Mouse (Mus musculus) adrenal gland, postnatal 14 days (tissue): ENCODE data around the gene Dok3. TPM values are rescaled to one million over a fixed set of nuclear protein-coding genes. Genes with fewer than 3 reads are reported as not detected.
A peak's percentile ranks its signal among the peaks of the same experiment; 100 is the strongest.

Source experiments
- DNase-seq: peaks from one replicate; pipeline ENCODE4 v3.0.0; 2021; ENCODE audit warnings: mixed read lengths
- total RNA-seq: library from RNA; stranded (reverse); gene quantifications from 2 replicates; pipeline ENCODE4 v1.2.3, GENCODE M21; 2021

Dok3 gene
- total RNA-seq, 1 experiment from 2014 or later: 3.4 TPM

DNA sequence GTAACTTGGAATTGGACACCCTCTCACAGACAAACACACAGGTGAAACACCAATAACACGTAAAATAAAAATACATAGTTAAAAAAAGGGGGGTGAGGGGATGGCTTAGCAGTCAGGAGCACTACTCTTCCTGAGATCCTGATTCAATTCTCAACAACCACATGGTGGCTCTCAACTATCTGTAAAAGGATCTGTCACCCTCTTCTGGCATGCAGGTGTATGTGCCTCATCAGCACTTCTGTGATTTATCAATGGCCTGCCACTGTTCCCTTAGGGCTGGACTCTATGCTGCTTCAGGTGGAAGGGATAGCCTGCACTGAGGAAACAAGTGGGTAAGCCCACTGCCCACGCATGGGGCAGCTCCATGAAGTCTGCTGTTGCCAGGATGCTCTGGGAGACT is 11.8 kb upstream of the Dok3 start:
- DNase-seq: peak; percentile 43

DNA sequence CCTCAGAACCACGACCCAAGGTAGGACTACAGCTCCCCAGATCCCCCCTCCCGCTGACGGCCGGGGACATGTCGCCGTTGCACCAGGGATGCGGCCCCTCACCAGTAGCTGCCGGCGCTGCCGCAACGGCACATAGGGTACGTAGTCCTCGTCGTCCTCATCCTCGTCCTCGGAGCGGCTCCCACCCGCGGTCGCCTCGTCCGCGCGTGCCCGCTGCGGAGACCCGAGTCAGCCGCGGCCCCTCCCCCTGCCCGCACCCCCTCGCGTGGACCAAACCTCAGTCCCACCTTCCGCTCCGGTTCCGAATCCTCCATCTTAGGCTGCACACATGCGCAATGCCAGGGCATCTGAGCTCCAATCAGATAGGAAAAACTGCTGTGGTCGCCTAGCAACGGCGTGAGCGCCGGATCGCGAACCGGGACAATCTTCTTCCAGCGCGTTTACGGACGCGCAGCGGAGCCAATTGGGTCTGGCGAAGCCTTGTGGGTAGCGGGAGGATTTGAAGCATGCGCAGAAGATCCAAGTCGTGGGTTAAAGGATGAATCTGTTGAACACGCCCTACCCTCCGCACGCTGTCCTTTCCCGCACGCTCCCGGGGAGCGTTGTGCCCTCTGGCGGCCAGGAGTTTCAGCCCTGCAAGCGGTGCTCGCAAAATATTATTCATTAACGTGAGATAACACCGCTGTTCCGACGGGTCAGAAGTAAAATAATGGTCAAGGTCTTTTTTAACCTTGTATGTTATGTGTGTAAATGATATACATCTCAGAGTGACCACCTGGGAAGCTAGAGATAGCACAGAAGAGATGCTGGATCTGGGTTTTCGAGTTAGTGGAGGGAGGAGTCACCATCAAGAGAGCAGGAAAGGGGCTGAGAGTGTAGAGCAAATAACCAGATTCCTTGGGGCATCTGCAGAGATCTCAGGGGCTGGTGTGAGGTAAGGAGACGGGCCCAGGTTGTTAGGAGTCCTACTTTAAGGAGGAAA is 7.4 kb upstream of the Dok3 start, which contains the start of gene Ddx41:
TSS of gene Ddx41 (minus strand) at position 465 of the 982 bp plus-strand sequence.
- peak; percentile 98 for DNase-seq

- no peak for DNase-seq
Measured at GRCm38 (mm10) chr13:55535796-55536193, 6.7 kb upstream of the Dok3 start.

- no peak for DNase-seq
Measured at GRCm38 (mm10) chr13:55535191-55535590, 6.1 kb upstream of the Dok3 start.

DNA sequence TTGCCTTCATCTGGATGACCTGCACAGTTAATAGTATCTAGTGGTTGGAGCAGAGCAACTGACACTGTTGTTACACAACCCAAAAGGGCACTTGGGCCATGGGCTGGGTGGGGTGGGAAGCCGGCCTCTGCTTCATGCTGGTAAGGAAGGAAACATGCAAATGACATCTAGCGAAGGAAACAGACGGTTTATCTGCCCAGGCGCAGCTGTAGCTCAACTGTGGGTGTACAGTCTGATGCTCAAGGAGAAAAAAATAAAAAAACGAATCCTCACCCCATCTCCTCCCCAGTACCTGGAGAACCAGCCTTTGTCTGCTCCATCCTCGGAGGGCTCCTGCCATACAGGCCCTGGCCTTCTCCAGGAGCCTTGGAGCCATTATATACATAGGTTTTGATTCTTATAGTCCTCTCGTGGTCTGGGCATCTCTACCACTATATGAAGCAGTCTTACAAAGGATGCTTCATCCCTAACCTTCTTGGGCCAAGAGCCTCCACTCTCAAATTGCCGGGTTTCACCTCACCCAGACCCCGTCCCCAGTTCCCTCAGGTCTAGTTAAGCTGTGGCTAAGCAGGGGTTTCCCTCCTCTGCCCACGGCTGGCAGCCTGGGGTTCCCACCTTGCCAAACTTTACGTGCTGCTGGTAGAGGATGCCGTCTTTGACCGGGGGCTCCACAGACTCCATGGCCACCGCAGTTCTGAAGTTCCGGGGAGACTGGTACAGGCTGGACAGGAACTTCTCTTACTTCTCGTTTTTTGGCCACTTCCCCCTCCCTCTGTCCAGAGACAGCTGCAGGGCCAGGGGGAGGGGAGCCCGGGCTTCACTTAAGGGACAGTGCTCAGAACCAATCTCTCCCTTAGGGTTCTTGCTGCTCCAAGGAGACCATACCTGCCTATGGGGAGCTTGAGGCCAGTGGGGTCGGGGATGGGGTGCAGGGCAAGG is 993 bp downstream of the Dok3 start:
- no peak for DNase-seq

- no peak for DNase-seq
Measured at GRCm38 (mm10) chr13:55527212-55527611, 1.9 kb downstream of the Dok3 start.

GRCm38 (mm10) chr13:55525733-55526553 is 3.2 kb downstream of the Dok3 start:
- DNase-seq: no peak

- no peak for DNase-seq
Measured at GRCm38 (mm10) chr13:55523951-55524600, 5.0 kb downstream of the Dok3 start.

DNA sequence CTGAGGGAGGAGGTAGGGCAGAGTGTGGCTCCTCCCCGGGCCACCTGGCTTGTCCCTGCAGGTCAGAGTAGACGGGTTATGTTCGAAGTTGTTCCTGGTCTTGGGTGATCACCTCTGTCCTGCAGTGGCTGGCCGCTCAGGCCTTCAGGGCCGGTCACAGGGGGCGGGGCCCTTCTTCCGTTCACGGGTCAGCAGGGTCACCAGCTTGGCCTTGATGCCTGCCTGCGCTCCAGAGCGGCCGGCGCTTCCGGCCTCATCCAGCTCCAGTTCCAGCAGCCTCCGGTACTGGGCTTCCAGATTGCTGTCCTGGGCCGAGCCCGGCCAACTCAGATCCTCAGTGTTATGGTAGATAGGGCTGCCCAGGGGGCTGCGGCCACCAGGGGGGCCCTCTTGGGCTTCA is 5.8 kb downstream of the Dok3 start:
- peak; percentile 79 for DNase-seq

DNA sequence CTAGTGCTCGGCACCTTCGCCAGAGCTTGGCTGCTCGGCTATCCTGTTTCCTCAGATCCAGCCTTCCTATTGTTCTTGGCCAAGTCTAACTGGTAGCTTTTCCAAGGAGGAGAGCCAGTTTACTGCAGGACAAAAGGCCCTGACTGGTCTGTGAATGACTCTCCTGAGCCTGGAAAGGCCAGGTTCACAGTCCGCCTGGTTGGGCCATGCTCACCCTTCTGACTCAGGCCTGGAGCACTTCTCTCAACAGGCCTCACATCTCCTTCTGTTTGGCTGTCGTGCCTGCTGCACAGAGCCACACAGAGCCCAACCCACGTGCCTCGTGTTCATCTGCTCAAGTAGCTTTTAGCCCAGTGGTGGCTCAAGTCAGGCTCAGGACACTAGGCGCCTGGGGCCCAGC is 6.4 kb downstream of the Dok3 start:
- no peak for DNase-seq

- no peak for DNase-seq
Measured at GRCm38 (mm10) chr13:55519606-55520005, 9.5 kb downstream of the Dok3 start.

- DNase-seq: peak; percentile 93
Measured at GRCm38 (mm10) chr13:55516955-55517354, 12.1 kb downstream of the Dok3 start.

DNA sequence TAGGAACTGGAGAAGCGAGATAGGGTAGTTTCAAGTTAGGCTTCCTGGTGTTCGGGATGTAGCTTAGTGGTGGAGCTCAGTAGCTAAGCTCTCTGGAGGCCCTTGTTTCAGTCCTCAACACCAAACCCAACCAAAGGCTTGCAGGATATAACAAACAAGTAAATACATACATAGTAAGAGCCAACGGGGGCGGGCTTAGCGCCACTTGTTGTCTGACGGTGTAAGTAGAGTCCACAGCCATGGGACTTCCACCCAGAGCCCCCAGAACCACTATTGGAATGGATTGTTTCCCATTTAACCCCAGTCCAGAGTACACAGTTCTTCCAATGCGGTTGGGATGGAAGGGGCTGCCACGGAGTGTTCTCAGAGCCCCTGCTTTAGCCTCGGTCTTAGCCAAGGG is 15.3 kb downstream of the Dok3 start:
- DNase-seq: no peak

DNA sequence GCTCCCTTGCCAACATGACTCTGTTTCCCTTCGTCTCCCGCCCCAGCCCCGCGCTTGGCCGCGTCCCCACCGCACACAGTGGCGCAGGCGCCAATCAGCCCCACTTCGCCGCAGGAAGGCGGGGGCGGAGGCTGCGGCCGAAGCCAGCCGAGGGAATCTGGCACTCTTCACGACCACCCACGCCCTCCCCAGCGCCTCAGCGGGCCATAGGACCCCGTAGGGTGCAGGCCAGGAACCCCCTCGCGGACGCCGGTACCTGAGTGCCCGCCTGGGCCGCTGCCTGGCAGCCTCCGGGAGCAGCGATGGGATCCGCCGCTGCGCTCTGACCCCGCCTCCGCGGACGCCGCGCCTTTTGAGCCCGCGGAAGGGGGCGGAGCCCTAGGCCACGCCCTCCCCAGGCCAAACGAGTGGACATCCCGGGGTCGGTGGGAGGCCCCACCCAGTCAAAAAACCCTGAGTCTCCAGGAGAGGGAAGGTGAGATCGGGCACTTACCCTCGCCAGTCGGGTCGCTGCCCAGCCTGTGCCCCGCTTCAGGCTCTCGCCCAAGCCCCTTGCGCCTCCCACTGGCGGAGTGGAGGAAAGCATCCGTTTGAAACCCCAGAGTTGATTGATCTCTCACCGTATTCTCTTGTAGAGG is 15.9 kb downstream of the Dok3 start, which contains the start of gene Pdlim7:
TSS of gene Pdlim7 (minus strand) at position 566 of the 638 bp plus-strand sequence.
- DNase-seq: peak; percentile 93

DNA sequence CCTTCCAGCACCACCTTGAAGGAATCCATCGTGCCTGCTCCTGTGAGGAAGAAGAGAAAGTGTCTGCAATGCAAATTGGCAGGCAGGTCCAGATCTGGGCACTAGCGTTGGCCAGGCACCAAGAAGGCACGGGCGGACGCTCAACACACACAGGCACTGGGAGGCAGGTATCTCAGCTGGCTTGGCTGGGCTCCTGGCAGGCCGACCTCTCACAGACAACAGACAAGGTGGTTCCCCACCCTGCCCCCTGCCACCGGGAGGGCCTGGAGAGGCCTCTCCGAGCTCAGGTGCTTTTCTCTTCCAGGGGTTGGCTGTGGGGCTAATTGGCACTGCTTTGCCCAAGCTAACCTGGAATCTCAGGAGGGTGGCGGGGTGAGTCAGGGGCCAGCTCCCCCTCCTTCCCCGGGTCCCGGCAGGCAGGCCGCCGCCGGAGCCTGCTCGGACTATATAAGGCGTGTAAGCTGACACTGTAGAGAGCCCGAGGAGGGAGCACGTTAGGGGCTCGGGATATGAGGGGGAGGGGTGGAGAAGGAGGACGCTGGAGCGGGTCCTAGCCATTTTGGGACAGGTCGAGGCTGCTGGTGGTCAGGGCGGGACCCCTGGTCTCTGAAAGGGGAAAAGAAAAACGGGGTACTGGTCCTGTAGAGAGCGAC is 16.6 kb downstream of the Dok3 start:
- DNase-seq: peak; percentile 66

GRCm38 (mm10) chr13:55511492-55511861 is 17.6 kb downstream of the Dok3 start:
- DNase-seq: no peak

DNA sequence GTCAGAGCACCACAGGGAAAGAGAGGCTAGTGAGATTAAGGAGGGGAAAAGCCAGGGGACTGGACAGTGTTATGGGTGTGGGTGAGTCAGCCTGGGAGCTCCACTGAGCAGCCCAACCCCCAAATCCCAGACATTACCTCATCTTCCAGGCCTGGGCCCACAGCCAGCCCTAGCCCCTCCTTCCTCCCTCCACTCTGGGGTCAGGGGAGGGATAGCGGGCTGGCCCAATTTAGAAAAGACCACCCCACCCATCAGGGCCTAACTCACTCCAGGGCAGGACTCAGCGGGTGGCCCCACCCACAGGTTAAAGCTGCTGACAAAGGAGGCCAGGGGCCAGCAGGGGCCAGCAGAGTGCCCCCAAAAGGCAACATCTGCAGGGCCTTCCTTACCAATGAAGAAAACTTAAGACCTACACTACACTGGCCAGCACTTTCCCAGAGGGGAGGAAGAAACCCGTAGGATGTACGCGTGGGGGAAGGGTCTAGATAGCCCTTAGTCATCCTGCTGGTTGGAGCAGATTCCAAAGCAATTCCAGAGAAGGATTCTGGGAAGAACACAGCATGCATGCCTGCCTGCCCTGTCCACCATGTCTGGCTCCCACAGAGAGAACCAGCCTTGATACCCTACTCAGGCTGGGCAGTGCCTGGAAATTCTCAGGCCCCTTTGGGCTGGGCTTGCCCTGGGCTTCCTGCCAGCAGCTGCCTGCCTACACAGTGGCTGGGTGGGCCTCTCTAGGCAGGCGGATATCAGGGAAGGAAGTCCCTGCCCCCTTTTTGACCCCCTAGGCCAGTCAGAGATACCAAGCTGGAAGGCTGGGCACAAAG is 18.2 kb downstream of the Dok3 start:
- peak; percentile 82 for DNase-seq

GRCm38 (mm10) chr13:55510332-55510667 is 18.8 kb downstream of the Dok3 start:
- no peak for DNase-seq

- no peak for DNase-seq
Measured at GRCm38 (mm10) chr13:55508531-55508930, 20.6 kb downstream of the Dok3 start.
